Mouse (Mus musculus): ENCODE results near the gene Adcy2. TPM values are rescaled to one million over a fixed set of nuclear protein-coding genes. Genes with fewer than 3 reads are reported as not detected.
A peak's percentile ranks its signal among the peaks of the same experiment; 100 is the strongest.

Gene Adcy2
- polyA plus RNA-seq, 1 experiment = not detected

GRCm38 (mm10) chr13:68622792-68623191 lies 376.5 kb downstream of the Adcy2 start:
- Histone ChIP-seq H3K4me3 (ENCODE audit: insufficient read depth, poor library complexity, severe bottlenecking) (no peak overlapping the region), H3K79me3 (ENCODE audit: low read depth) (no peaks in the 10 kb centered on the region), H3ac (ENCODE audit: control insufficient read depth, insufficient read length, low read depth) (no peak overlapping the region), H3K36me3 (ENCODE audit: control insufficient read depth, insufficient read depth) (no peaks in the 10 kb centered on the region), H3K27me3 (ENCODE audit: control insufficient read depth, insufficient read depth, insufficient read length) (peaks cover 4% of the 10 kb centered on the region), H3K79me2 (ENCODE audit: control insufficient read depth, insufficient read depth) (no peaks in the 10 kb centered on the region)
- TF ChIP-seq CEBPB (IDR thresholded peaks at IDR 0.05; ENCODE audit: low read depth) = no peak
- no peak for TF ChIP-seq MYOD1 (IDR thresholded peaks at IDR 0.05; ENCODE audit: control insufficient read depth, insufficient read length, low read depth)
- TF ChIP-seq CTCF (IDR thresholded peaks at IDR 0.05; ENCODE audit: control insufficient read depth, insufficient read depth, insufficient read length) = no peak

- Histone ChIP-seq H3K79me2 (ENCODE audit: control insufficient read depth, insufficient read depth) (no peaks in the 10 kb centered on the region), H3K27me3 (ENCODE audit: control insufficient read depth, insufficient read depth, insufficient read length) (peaks cover 6% of the 10 kb centered on the region), H3K79me3 (ENCODE audit: low read depth) (no peaks in the 10 kb centered on the region), H3ac (ENCODE audit: control insufficient read depth, insufficient read length, low read depth) (no peak overlapping the region), H3K36me3 (ENCODE audit: control insufficient read depth, insufficient read depth) (no peaks in the 10 kb centered on the region), H3K4me3 (ENCODE audit: insufficient read depth, poor library complexity, severe bottlenecking) (no peak overlapping the region)
- TF ChIP-seq MAX (IDR thresholded peaks at IDR 0.05) (no peak), MYOG (IDR thresholded peaks at IDR 0.05; ENCODE audit: control insufficient read depth, extremely low read depth, insufficient read length) (no peak), CTCF (IDR thresholded peaks at IDR 0.05; ENCODE audit: control insufficient read depth, insufficient read depth, insufficient read length) (no peak), CEBPB (IDR thresholded peaks at IDR 0.05; ENCODE audit: low read depth) (no peak), USF1 (IDR thresholded peaks at IDR 0.05; ENCODE audit: low read depth) (no peak), MYOD1 (IDR thresholded peaks at IDR 0.05; ENCODE audit: control insufficient read depth, insufficient read length, low read depth) (no peak), FOSL1 (IDR thresholded peaks at IDR 0.05; ENCODE audit: insufficient read depth, low read length, poor library complexity, severe bottlenecking) (no peak)
Observed at GRCm38 (mm10) chr13:68607652-68608405, 391.5 kb downstream of the Adcy2 start.

GRCm38 (mm10) chr13:68605689-68606126 lies 393.6 kb downstream of the Adcy2 start:
- H3K4me3 ChIP-seq (ENCODE audit: insufficient read depth, poor library complexity, severe bottlenecking) = no peak overlapping the region
- H3K79me3 ChIP-seq (ENCODE audit: low read depth) = no peaks in the 10 kb centered on the region
- no peaks in the 10 kb centered on the region for H3K79me2 ChIP-seq (ENCODE audit: control insufficient read depth, insufficient read depth)
- H3K36me3 ChIP-seq (ENCODE audit: control insufficient read depth, insufficient read depth) = no peaks in the 10 kb centered on the region
- no peaks in the 10 kb centered on the region for H3K27me3 ChIP-seq (ENCODE audit: control insufficient read depth, insufficient read depth, insufficient read length)
- TF ChIP-seq MYOG (IDR thresholded peaks at IDR 0.05; ENCODE audit: control insufficient read depth, extremely low read depth, insufficient read length) = no peak
- peak; percentile 82 for TF ChIP-seq USF1 (IDR thresholded peaks at IDR 0.05; ENCODE audit: low read depth)
- TF ChIP-seq CEBPB (IDR thresholded peaks at IDR 0.05; ENCODE audit: low read depth) = no peak
- TF ChIP-seq MYOD1 (IDR thresholded peaks at IDR 0.05; ENCODE audit: control insufficient read depth, insufficient read length, low read depth) = no peak
- H3ac ChIP-seq (ENCODE audit: control insufficient read depth, insufficient read length, low read depth) = no peak overlapping the region

- Histone ChIP-seq H3K79me2 (ENCODE audit: control insufficient read depth, insufficient read depth) (no peaks in the 10 kb centered on the region), H3K36me3 (ENCODE audit: control insufficient read depth, insufficient read depth) (no peaks in the 10 kb centered on the region), H3K4me3 (ENCODE audit: insufficient read depth, poor library complexity, severe bottlenecking) (no peak overlapping the region), H3ac (ENCODE audit: control insufficient read depth, insufficient read length, low read depth) (no peak overlapping the region), H3K27me3 (ENCODE audit: control insufficient read depth, insufficient read depth, insufficient read length) (no peaks in the 10 kb centered on the region), H3K79me3 (ENCODE audit: low read depth) (no peaks in the 10 kb centered on the region)
- no peak for TF ChIP-seq MAX (IDR thresholded peaks at IDR 0.05)
- no peak for TF ChIP-seq FOSL1 (IDR thresholded peaks at IDR 0.05; ENCODE audit: insufficient read depth, low read length, poor library complexity, severe bottlenecking)
- TF ChIP-seq MYOD1 (IDR thresholded peaks at IDR 0.05; ENCODE audit: control insufficient read depth, insufficient read length, low read depth) = no peak
- TF ChIP-seq MYOG (IDR thresholded peaks at IDR 0.05; ENCODE audit: control insufficient read depth, extremely low read depth, insufficient read length) = no peak
- TF ChIP-seq CEBPB (IDR thresholded peaks at IDR 0.05; ENCODE audit: low read depth) = no peak
- TF ChIP-seq CTCF (IDR thresholded peaks at IDR 0.05; ENCODE audit: control insufficient read depth, insufficient read depth, insufficient read length) = no peak
- no peak for TF ChIP-seq USF1 (IDR thresholded peaks at IDR 0.05; ENCODE audit: low read depth)
Observed at GRCm38 (mm10) chr13:68603085-68603484, 396.3 kb downstream of the Adcy2 start.

GRCm38 (mm10) chr13:68601184-68601583 lies 398.2 kb downstream of the Adcy2 start:
- H3K79me2 ChIP-seq (ENCODE audit: control insufficient read depth, insufficient read depth) = no peaks in the 10 kb centered on the region

GRCm38 (mm10) chr13:68598953-68599352 lies 400.4 kb downstream of the Adcy2 start:
- Histone ChIP-seq H3K27me3 (ENCODE audit: control insufficient read depth, insufficient read depth, insufficient read length) (no peaks in the 10 kb centered on the region), H3K4me3 (ENCODE audit: insufficient read depth, poor library complexity, severe bottlenecking) (no peak overlapping the region), H3ac (ENCODE audit: control insufficient read depth, insufficient read length, low read depth) (no peak overlapping the region), H3K79me2 (ENCODE audit: control insufficient read depth, insufficient read depth) (no peaks in the 10 kb centered on the region), H3K36me3 (ENCODE audit: control insufficient read depth, insufficient read depth) (no peaks in the 10 kb centered on the region), H3K79me3 (ENCODE audit: low read depth) (no peaks in the 10 kb centered on the region)
- TF ChIP-seq MYOG (IDR thresholded peaks at IDR 0.05; ENCODE audit: control insufficient read depth, extremely low read depth, insufficient read length) (no peak), USF1 (IDR thresholded peaks at IDR 0.05; ENCODE audit: low read depth) (no peak), CEBPB (IDR thresholded peaks at IDR 0.05; ENCODE audit: low read depth) (no peak)

More at GRCm38 (mm10) chr13:68601184-68601583, 398.2 kb downstream of the Adcy2 start:
- H3K27me3 ChIP-seq (ENCODE audit: control insufficient read depth, insufficient read depth, insufficient read length) = no peaks in the 10 kb centered on the region
- no peak overlapping the region for H3ac ChIP-seq (ENCODE audit: control insufficient read depth, insufficient read length, low read depth)
- H3K4me3 ChIP-seq (ENCODE audit: insufficient read depth, poor library complexity, severe bottlenecking) = no peak overlapping the region
- TF ChIP-seq MYOG (IDR thresholded peaks at IDR 0.05; ENCODE audit: control insufficient read depth, extremely low read depth, insufficient read length) = no peak
- TF ChIP-seq CEBPB (IDR thresholded peaks at IDR 0.05; ENCODE audit: low read depth) = no peak
- TF ChIP-seq USF1 (IDR thresholded peaks at IDR 0.05; ENCODE audit: low read depth) = no peak
- no peak for TF ChIP-seq MYOD1 (IDR thresholded peaks at IDR 0.05; ENCODE audit: control insufficient read depth, insufficient read length, low read depth)
- TF ChIP-seq CTCF (IDR thresholded peaks at IDR 0.05; ENCODE audit: control insufficient read depth, insufficient read depth, insufficient read length) = no peak
- no peak for TF ChIP-seq FOSL1 (IDR thresholded peaks at IDR 0.05; ENCODE audit: insufficient read depth, low read length, poor library complexity, severe bottlenecking)
- TF ChIP-seq MAX (IDR thresholded peaks at IDR 0.05) = no peak
- H3K79me3 ChIP-seq (ENCODE audit: low read depth) = no peaks in the 10 kb centered on the region
- H3K36me3 ChIP-seq (ENCODE audit: control insufficient read depth, insufficient read depth) = no peaks in the 10 kb centered on the region
